Mouse (Mus musculus) CD4-positive, CD25-positive, alpha-beta regulatory T cell, adult 4 months (primary cell): Measurements from ENCODE around the gene Amd1. TPM values are rescaled to one million over a fixed set of nuclear protein-coding genes. Genes with fewer than 3 reads are reported as not detected.

Experiments used
- ATAC-seq: one replicate; pipeline ENCODE4 v1.8.0; 2017
- polyA plus RNA-seq, 2 experiments: library from polyadenylated mRNA; unstranded; fragments of 100-300 nt; shearing (Covaris generic); gene quantifications; one replicate each; pipeline ENCODE4 v1.2.1; 2017

Gene Amd1
- 10 to 100 TPM; 59.6 to 85.7 TPM for polyA plus RNA-seq

GRCm38 (mm10) chr10:40302140-40302985, at the start of gene Amd1:
Amd1 (minus strand) TSS chr10:40302186.
- peak; percentile 92 for ATAC-seq

GRCm38 (mm10) chr10:40351156-40351555, 49.2 kb upstream of the Amd1 start:
- no peak for ATAC-seq

GRCm38 (mm10) chr10:40350245-40350932, 48.4 kb upstream of the Amd1 start:
- no peak for ATAC-seq

- ATAC-seq: peak; percentile 2
These were observed 47.7 kb upstream of the Amd1 start for GRCm38 (mm10) chr10:40349631-40350177.

GRCm38 (mm10) chr10:40348566-40349536, 46.9 kb upstream of the Amd1 start:
- ATAC-seq: peak; percentile 80

- no peak for ATAC-seq
These were observed 45.5 kb upstream of the Amd1 start for GRCm38 (mm10) chr10:40347461-40347954.

GRCm38 (mm10) chr10:40346776-40347403, 44.9 kb upstream of the Amd1 start:
- ATAC-seq: no peak

- ATAC-seq: no peak
These were observed 40.0 kb upstream of the Amd1 start for GRCm38 (mm10) chr10:40342036-40342435.

- no peak for ATAC-seq
These were observed 37.5 kb upstream of the Amd1 start, which contains the start of gene Cdk19 for GRCm38 (mm10) chr10:40339351-40339964. Cdk19 (plus strand) TSS chr10:40339564.

GRCm38 (mm10) chr10:40332864-40333263, 30.9 kb upstream of the Amd1 start:
- no peak for ATAC-seq

- ATAC-seq: no peak
These were observed 28.3 kb upstream of the Amd1 start for GRCm38 (mm10) chr10:40330262-40330661.

- no peak for ATAC-seq
These were observed 26.1 kb upstream of the Amd1 start for GRCm38 (mm10) chr10:40328004-40328551.

GRCm38 (mm10) chr10:40320306-40320705, 18.3 kb upstream of the Amd1 start:
- ATAC-seq: no peak

GRCm38 (mm10) chr10:40316841-40317585, 15.0 kb upstream of the Amd1 start:
- no peak for ATAC-seq

- ATAC-seq: no peak
These were observed 10.8 kb upstream of the Amd1 start for GRCm38 (mm10) chr10:40312781-40313180.

GRCm38 (mm10) chr10:40309884-40310635, 8.1 kb upstream of the Amd1 start:
- ATAC-seq: peak; percentile 87

GRCm38 (mm10) chr10:40307826-40308583, 6.0 kb upstream of the Amd1 start:
- ATAC-seq: no peak

- ATAC-seq: no peak
These were observed 4.0 kb upstream of the Amd1 start for GRCm38 (mm10) chr10:40305989-40306388.
